Mouse (Mus musculus) CD4-positive, CD25-positive, alpha-beta regulatory T cell, adult 4 months (primary cell): ENCODE measurements at regions not wholly inside any gene's neighbourhood (a gene's known extent, or its start where the extent isn't known, plus 50 kb on each side); places are given as distances from the start of the nearest gene placed in this dataset.

ENCODE experiments used
- ATAC-seq: one replicate; pipeline ENCODE4 v1.8.0; 2017

DNA sequence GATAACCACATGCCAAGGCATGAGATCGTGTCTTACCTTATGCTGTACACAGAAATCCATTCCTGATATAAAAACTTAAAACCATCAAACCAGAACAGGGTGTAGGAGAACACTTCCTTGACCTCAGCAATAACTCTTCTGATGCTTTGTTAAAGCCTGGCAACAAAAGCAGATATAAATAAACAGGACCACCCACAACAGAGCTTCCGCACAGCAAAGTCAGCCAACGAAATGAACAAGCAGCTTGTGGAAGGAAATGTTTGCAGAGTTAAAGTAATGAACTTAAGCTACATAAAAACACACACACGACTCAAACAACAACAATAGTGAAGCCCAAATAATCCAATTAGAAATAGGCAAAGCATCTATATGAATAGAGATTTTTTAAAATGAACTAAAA lies 54.8 kb upstream of the Bach2 start:
- no peak for ATAC-seq

GRCm38 (mm10) chr4:32185986-32186385 lies 52.6 kb upstream of the Bach2 start:
- ATAC-seq: no peak

- no peak for ATAC-seq
Measured at GRCm38 (mm10) chr4:32187154-32187553, 51.5 kb upstream of the Bach2 start.

DNA sequence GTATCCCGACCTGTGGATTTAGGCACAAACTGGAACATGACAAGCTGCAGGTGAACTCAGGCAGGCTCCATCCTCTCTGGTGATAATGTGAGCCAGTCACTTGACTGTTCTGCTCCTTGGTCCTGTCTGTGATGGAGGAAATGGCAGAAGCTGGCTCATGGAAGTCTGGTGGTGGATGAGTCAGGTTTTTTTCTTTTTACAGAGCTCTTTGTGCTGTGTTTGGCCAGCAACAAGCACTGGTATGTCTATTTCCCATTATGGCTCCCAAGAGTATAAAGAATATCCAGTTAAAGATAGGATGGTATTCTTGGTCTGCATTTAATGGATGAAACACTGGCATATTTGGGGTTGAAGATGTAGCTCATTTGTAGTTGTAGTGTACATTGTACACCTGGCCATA lies 50.5 kb upstream of the Bach2 start:
- no peak for ATAC-seq

- no peak for ATAC-seq
Measured at GRCm38 (mm10) chr4:32188752-32189415, 49.7 kb upstream of the Bach2 start.
